Mouse (Mus musculus): ENCODE data around the gene Rad51d.

DNA sequence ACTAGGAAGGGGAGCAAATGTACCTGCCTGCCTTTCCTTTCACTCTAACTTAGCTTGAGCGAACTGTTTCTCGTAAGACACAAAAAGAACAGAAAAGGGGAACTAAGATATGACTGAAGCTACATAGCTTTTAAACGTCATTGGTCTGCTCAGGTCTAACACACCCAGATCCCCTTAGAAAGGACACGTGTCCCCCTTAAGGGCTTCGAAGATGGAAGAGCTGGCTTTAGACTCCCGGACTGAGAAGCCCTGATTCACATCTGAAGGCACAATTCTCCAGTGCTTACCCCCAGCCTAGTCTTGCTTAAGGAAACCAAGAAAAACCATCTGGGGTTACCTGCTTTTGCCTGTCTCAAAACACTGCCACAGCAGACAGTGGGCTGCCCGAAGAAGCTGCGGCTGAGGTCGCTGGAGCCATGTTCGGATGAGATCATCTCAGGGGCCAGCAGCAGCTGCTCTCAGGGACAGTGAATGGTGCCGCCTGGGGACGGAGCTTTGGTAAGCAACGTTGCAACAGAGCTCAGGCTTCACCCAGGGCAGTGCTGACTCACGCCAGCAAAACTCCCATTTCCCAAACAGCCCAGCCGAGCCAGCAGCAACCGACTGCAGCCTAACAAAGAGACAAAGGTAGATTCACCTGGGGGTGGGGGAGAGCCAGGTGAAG lies 44.9 kb downstream of the Rad51d start:
- no peak for TF ChIP-seq POLR2A (IDR thresholded peaks at IDR 0.05; ENCODE audit: borderline replicate concordance, low read depth, low read length)
- no peak for TF ChIP-seq CTCF (IDR thresholded peaks at IDR 0.05; ENCODE audit: low read depth, low read length)

Data from bone marrow macrophage, adult 2 months (primary cell).